Mouse (Mus musculus) lung, postnatal 0 days (tissue): Measurements from ENCODE around the gene Fbxl8.

Source experiments
- CTCF ChIP-seq: IDR thresholded peaks from 2 replicates; pipeline ENCODE4 v1.5.1; 2016; ENCODE audit warnings: antibody characterized with exemption, mild to moderate bottlenecking
- EP300 ChIP-seq: IDR thresholded peaks from 2 replicates; pipeline ENCODE4 v1.6.1; 2016; ENCODE audit warnings: antibody characterized with exemption, mild to moderate bottlenecking, control low read depth

GRCm38 (mm10) chr8:105292471-105292870, 28.0 kb downstream of the Fbxl8 start:
- TF ChIP-seq EP300 (no peak), CTCF (no peak)
